Mouse (Mus musculus) cerebellum, postnatal 14 days (tissue): ENCODE measurements around the gene Nrde2.

Source experiments
- DNase-seq, 2 experiments: peaks; one replicate each; pipeline ENCODE4 v3.0.0; 2021; ENCODE audit warnings: mixed read lengths in 2 of 2

Nrde2 gene

DNA sequence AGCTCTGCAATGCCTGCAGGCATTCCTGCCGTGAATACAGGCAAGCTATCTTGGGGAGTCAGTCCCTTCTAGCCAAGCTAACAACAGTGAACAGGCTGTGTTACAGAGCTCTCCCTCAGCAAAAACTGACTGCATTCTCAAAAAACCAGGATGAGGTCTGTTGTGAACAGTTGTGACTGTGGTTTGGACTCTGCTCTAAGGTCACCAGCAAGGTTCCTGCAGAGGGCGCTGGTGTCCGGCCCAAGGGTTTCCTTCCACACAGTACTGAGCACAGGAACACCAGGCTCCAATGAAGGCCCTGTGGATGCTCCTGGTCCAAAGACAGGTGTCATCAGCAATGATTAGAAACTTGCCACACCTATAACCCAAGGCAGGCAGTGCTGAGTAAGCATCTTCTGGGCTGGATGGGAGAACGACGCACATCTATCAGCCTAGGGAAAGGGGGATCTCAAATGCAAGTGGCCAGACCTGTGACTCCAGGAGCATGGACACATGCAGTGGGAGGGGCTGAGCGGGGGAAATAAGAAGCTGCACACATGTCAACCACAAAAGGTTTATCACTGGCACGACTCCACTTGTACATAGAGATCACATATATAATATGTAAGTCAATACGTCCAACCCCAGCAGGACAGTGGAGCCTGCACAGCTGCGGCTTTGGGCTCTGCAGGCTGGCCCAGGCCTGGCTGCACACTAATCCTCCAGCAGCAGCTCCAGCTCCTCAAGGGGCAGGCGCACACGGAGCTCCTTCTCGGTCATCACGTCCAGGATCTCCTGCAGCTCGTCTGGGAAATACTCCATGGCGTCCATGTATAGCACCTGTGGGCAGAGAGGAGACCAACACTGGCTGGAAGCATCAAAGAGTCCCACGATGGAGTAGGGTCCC lies 34.3 kb downstream of the Nrde2 start:
- DNase-seq = no peak

DNA sequence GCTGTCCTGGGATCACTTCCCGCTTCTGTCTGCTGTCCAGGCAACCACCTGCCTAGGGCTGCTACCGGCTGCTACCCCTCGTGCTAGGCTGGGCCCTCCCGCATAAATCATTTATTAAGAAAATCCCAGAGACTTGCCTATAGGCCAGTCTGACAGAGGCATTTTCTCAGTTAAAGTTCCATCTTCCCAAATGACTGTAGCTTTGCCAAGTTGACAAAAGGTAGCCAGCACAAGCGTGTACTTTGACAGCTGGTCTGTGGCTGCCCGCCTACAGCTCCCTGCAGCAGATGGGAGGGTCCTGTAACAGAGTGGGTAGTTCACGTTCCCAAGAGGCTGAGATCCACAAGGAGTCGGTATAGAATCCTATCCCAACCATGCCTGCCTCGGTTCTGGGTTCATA lies 36.0 kb downstream of the Nrde2 start:
- peak; percentile 54 to 57 for DNase-seq

DNA sequence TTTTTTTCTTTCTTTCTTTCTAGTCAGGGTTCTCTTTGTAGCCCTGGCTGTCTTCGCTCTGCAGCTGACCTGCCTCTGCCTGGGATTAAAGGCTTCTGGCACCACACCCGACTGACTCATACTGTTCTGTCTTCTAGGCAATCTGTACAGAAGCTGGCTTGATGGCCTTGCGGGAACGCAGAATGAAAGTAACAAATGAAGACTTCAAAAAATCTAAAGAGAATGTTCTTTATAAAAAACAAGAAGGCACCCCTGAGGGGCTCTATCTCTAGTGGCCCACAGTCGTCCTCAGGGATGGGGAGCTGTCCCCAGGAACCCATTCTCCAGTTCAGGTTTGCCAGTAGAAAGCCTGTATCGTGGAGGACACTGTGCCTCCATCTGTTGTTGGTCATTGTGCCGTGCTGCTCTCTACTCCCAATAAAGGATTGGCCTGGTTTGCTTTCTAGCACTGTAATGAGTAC lies 36.5 kb downstream of the Nrde2 start:
- peak; percentile 66 to 68 for DNase-seq

DNA sequence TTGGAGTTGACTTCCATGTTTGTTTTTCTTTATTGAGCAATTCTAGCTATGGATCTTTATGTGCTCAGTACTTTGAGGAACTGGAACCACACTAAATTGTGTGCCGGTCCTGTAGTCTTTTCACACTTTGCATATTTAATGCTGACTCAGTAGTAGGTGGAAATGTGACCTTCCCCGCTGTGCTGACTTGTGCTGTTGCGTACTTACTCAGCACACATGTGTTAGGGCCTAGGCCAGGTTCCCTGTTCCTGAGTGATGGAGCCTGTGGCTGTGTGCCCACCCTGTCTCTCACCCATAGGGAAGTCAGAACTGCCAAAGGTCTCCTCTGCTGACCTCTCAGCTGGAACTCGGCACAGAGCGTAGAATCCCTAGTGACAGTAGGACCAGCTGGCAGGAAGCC lies 43.5 kb downstream of the Nrde2 start:
- no peak for DNase-seq

DNA sequence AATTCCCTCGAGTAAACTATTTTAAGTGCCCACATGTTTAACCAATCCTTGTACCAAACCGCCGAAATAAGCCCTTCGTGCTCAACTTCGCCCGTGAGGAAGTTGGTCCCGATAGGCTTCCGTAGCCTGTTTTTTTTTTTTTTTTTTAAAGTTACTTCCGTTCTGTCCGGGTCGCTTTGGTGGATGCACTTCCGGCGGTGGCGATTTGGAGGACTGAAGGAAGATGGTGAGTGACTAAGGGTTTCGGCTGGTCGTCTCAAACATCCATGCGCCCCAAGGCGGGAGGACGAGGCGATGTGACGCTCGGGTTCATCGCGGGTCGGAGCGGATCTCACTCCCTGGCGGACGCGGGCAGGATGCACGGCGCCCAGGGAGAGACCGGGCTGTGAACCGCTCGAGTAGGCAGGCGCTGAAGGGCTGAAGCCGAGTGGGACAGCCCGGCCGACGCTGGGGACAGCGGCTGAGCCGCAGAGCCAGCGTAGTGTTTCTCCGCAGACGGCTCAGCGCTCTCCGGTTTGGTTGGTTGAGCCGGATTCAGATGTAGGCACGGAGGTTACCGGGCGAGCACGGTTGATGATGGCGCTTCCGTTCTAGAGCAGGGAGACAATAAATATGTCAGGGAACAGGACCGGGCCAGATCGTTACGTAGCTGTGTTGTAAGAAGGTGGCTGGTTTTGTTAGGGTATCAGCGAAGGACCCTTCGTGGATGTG lies 49.3 kb downstream of the Nrde2 start, which contains the start of gene Psmc1:
Psmc1 (plus strand) TSS at position 169 of the 711 bp plus-strand sequence.
- peak; percentile 88 for DNase-seq

DNA sequence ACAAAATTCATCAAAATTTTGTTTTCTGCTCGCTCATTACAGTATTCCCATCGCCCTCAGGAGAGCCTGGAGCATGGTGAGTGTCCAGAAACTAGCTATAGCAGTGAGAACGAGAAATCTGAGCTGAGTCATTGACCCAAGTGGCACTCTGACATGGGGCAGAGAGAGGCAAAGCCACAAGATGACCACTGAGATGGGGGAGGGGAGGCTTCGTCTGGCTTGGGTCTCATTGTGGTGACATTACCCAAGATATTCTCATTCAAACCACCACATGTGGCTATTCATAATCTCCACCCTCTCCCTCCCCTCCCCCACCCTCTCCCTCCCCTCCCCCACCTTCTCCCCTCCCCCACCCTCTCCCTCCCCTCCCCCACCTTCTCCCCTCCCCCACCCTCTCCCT lies 52.0 kb downstream of the Nrde2 start:
- no peak for DNase-seq

DNA sequence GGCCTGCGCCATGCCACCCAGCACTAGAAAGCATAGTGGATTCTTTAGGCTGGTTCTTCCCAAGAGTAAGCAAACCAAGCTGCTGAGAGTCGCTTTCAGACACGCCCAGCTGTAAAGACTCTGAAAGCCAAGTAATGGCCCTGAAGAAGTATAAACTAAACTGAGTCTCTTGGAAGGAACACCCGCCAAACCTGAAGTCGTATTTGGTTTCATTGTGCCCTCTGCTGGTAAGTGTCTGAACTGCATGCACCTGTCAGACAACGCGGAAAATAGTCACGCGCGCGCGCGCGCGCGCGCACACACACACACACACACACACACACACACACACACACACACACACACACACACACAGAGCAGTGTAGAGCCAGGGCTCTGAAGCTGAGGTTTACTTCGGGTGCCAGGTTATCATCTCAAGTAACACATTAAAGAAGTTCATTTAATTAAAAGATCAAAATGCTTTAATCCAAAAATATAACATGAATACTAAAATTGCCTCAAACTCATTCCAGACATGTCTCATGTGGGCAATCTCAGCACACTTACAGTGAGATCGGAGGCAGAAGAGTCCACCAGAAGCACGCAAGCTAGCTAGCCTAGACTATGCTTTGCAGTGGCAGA lies 53.1 kb downstream of the Nrde2 start:
- DNase-seq = peak; percentile 89 to 95

DNA sequence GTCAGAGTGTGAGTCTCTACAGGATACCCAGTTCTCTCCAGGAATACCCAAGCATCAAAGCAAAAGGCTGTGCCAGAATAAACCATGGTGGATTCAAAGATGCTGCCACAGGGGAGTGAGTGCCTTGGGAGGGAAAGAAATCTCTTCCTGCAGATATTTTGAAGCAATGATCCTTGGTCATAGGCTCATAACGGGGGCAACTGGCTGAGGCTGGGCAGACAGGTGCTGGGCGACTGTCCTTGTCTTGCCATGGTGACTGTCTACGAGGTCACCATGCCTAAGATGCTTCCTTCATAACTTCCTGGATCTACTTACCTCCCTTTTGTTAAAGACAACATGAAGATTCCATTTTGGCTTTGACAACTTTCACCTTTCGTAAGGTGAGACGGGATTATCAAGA lies 54.9 kb downstream of the Nrde2 start:
- no peak for DNase-seq

DNA sequence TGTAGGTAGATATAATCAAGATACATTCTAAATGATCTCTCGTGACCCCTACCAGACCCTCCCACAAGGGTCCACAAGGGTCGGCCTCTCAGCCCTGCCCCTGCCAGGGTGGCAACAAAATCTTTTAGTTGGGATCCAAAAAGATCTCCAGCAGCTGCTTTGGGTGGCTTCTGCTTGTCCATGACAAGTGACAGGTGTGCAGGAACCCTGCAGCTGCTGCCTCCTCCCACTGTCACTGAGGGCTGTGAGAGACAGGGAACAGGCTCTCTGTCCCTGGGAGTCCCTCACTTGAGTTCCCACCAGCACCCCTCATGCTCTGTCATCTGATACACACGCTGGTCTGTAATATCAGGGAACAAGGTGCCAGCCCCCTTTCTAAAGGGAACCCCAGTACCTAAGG lies 57.8 kb downstream of the Nrde2 start:
- no peak for DNase-seq

DNA sequence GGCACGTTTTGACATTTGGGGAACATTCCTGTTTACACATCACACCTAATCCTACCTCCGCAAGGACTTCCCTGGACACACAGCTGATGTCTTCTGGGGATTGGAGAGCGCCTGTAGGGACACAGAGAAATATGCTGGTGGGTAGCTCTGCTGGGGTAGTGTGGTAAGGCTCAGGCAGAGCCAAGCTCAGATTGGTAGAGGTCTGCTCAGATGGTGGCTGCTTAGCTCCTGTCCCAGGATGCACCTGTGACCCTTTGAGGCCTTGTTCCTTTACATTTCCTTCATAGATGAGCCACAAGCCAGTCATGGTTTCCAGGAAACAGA lies 58.8 kb downstream of the Nrde2 start:
- DNase-seq = no peak

DNA sequence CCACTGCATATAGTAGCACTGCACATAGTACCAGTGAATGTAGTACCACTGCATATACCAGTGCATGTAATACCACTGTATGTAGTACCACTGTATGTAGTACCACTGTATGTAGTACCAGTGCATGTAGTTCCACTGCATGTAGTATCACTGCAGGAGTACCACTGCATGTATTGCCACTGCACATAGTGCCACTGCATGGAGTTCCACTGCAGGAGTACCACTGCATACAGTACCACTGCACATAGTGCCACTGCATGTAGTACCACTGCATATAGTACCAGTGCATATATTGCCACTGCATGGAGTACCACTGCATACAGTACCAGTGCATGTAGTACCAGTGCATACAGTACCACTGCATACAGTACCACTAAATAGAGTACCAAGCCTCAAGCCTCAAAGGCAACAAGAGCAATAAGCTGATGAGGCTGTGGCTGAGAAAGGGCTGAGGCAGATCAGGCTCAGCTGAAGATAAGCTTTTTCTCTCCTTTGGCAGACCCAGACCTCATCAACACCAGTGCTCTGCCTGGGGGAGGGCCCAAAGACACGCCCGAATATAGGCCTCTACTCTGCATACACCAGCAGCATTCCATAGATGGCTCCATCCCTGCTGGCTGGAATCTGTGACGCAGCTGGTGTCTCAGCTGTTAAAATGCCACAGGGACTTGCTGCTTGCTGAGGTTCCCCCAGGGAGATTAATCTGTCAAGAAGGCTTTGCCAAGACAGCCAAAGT lies 59.3 kb downstream of the Nrde2 start:
- no peak for DNase-seq

DNA sequence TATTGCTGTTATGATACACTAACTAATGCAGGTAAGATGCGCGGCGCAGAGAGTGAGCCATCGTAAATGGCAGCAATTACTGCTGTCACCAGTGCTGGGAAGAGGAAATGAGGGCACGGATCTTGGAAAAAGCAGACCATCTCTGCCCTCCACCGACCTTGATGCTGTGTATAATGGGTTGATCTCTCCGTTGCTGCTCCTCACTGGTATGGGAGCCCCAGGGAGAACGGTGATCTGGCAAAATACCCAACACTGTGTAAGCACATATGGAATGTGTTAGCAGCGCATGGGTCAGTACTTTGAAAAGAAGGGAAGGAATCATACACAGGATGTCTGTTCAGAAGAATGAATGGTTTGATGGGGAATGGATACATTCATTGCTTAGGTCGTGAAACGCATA lies 66.4 kb downstream of the Nrde2 start:
- no peak for DNase-seq

DNA sequence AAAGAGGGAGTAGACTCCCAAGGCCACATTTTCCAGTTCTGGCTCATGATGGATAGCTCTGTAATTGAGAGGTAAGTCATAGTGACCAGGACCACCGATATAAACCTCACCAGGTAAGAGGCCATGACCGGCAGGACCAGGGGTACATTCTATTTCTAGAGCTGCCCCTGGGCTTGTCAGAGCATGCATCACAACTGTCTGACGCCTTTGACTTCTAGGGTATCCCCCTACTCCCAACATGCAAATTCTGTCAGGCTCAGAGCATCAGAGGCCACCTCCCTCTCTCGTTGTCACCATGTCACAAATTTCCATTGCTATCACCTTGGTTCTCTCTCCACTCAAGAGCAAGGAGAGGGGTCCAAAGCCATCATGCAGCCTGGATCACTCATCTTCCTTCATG lies 68.7 kb downstream of the Nrde2 start:
- DNase-seq = no peak

DNA sequence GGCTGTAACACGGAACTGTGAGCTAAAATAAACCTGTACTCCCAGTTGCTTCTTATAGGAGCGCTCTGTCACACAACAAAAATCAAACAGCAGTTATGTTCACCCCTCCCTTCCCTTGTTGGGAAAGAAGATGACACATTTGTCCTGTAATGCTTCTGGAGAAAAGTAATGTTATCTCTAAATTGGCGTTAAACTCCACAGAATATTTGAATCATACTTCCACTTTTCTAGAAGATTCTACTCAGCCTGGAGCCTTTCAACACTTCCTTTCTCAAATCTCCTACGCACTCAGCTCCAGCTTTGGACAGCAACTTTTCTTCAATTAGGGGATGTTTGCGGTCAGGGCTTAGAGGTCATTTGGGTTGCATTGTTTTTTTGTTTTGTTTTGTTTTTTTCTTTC lies 70.2 kb downstream of the Nrde2 start:
- DNase-seq = no peak

DNA sequence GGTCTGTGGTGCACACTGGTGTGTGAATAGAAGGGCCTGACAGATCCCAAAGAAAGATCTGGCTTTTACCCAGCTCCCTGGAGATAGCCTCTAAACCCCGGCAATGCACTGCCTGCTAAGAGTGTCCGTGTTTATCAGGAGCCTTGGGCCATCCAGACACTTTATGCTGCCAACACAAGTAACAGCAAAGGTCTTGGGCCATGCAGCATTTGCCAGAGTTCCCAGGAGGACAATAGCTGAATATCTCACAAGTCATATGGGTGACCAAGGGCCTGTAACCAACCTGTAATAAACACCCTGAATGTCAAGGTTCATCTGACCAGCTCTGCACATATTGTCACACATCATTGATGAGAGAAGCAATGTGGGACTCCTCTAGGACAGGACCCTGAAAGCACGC lies 71.4 kb downstream of the Nrde2 start:
- no peak for DNase-seq

DNA sequence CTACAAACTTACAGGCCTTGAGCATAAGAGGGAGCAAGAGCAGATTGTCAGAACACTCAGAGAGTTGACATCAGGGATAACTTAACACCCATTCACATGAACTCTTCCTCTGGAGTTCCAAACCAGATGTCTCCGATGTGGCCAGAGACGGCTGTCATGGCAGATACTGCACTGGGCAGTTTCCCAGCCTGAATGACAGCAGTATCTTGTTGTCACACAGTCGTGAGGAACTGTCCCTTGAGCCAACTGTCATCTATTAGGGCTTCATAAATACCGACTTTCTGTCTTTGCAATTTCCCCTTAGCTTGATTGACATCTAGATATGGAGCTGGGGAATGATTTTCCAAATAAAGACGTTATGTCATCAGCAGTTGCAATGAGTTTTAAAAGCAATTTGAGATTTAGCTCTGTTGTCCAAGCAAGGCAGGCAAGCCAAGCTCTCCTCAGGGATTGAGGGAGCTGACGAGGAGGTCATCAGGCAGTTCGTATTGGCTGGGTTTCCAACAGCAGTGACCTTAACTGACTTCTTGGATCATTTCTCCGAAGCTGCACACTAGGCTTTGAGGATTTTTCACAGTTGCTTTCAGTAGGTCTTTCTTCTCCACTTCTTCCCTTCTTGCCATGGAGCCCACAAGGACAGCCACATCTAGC lies 79.7 kb downstream of the Nrde2 start:
- DNase-seq = no peak

DNA sequence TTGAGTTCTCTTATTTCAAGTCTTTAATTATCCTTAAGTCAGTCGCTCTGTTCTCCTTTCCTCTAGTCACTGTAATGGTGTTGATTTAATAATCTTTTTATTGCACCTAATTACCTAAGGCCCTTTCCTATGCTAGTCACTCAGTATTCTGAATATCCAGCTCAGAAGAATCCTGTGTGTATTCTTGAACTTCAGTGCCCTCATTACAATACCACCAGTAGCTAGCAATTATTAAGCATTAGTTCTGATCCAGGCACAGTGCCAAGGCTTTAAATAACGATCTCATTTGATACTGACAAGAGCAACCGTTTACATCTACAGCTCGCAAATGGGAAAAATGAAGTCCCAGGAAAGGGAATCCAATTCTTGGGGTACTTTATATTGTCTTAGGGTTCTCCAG lies 83.7 kb downstream of the Nrde2 start:
- no peak for DNase-seq
